Mouse (Mus musculus): ENCODE data around the gene Atp5g1. TPM values are rescaled to one million over a fixed set of nuclear protein-coding genes. Genes with fewer than 3 reads are reported as not detected.

Gene Atp5g1
- total RNA-seq (2023) = 55.7 and 68.4 TPM in 2 replicates

DNA sequence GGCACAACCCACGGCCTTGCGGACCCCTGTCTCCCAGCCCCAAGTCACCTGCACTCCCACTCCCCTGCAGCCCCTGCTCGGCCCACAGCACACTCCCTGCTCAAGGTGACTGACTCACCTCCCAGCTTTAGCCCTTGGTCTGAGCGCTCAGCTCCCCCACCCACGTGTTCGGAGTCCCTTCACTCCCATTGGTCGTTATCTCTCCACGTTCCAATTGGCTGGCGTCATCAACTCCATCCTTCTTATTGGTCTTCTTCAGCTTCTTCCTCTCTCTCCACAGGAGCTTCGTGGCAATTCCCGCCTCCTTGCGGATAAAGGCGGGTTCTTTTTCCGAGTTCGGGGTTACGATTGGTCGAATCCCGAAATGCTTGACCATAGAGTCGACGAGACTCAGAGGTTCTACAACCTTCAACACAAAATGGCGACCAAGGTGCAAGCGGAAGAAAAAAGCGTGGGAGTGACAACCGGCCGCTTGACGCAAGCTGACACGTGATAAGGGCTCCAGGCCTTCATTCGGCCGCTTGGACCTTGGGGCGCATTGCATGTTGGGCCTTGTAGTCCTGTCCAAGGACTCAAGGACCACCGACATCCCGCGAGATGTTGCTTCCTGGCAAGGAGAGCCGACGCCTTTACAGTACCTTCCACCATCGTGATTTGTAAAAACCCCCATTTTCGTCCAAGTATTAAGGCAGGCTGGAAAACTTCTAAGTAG lies at the start of gene Atp5g1:
TSS of gene Atp5g1 (minus strand) at position 162 of the 712 bp plus-strand sequence.

GRCm38 (mm10) chr11:96111751-96112150 lies 36.3 kb upstream of the Atp5g1 start, which contains the start of gene Calcoco2:
Gene Calcoco2 (minus strand): TSS chr11:96111964.

GRCm38 (mm10) chr11:96065215-96065911 lies 10.1 kb downstream of the Atp5g1 start, which contains the start of gene Ube2z:
Gene Ube2z (minus strand): TSS chr11:96065388.

DNA sequence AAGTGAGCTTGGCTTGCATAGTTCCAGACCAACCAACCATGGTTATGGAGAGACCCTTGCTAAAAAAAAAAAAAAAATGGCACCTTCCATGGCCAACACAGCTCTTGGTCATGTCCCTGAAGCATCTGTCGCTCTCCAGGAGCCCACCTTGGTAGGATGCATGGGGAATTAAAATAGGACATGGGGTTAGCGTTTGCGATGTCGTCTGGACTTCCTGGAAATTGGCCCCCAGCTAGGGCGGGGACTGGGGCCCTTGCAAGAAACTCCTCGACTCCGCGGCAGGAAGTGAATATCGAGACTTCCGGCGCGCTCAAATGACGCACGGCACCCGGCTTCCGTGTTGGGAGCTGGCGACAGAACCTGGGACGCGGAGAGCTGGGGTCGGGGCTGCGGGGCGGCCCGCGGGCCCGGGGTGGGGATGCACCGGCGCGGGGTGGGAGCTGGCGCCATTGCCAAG lies 40.8 kb downstream of the Atp5g1 start, which contains the start of gene Snf8:
TSS of gene Snf8 (plus strand) at position 290 of the 457 bp plus-strand sequence.

Other genes with a start within 250 kb of the Atp5g1 start
- 16.3 and 25.1 TPM in 2 replicates for gene Gngt2, start 238.5 kb downstream of the Atp5g1 start, total RNA-seq (2023)
- 6.3 and 12.1 TPM in 2 replicates for gene Abi3, start 233.2 kb downstream of the Atp5g1 start, total RNA-seq (2023)
- gene B4galnt2, start 160.8 kb downstream of the Atp5g1 start, total RNA-seq (2023) = not detected in 2 replicates
- not detected in 2 replicates for gene Igf2bp1, start 69.7 kb downstream of the Atp5g1 start, total RNA-seq (2023)
- not detected in 2 replicates for gene Gip, start 51.1 kb downstream of the Atp5g1 start, total RNA-seq (2023)
- gene Snf8, start 40.8 kb downstream of the Atp5g1 start, total RNA-seq (2023) = 60.6 and 64.6 TPM in 2 replicates
- gene Ube2z, start 10.3 kb downstream of the Atp5g1 start, total RNA-seq (2023) = 33.2 and 47.0 TPM in 2 replicates
- gene Calcoco2, start 36.3 kb upstream of the Atp5g1 start, total RNA-seq (2023) = not detected in 2 replicates
- not detected in 2 replicates for gene Ttll6, start 58.1 kb upstream of the Atp5g1 start, total RNA-seq (2023)
- not detected in 2 replicates for gene Hoxb13, start 118.6 kb upstream of the Atp5g1 start, total RNA-seq (2023)
- gene Hoxb9, start 195.8 kb upstream of the Atp5g1 start, total RNA-seq (2023) = not detected in 2 replicates
- gene Hoxb8, start 206.2 kb upstream of the Atp5g1 start, total RNA-seq (2023) = not detected in 2 replicates
- gene Hoxb7, start 211.0 kb upstream of the Atp5g1 start, total RNA-seq (2023) = not detected in 2 replicates
- not detected in 2 replicates for gene Hoxb6, start 216.8 kb upstream of the Atp5g1 start, total RNA-seq (2023)
- gene Hoxb5, start 227.7 kb upstream of the Atp5g1 start, total RNA-seq (2023) = not detected in 2 replicates
- 2.0 and 2.7 TPM in 2 replicates for gene Hoxb4, start 242.6 kb upstream of the Atp5g1 start, total RNA-seq (2023)
- 0.51 and 0.98 TPM in 2 replicates for gene Hoxb3, start 247.7 kb upstream of the Atp5g1 start, total RNA-seq (2023)